Mouse (Mus musculus): Measurements from ENCODE around the gene Olfr1247. TPM values are rescaled to one million over a fixed set of nuclear protein-coding genes. Genes with fewer than 3 reads are reported as not detected.

The Olfr1247 gene
- polyA plus RNA-seq (2014; fragmentation: Illumina TruSeq; extraction: RNeasy Lipid Tissue Mini Kit (QIAGEN cat#74804); ENCODE audit: low read depth, low replicate concordance), result not detected

DNA sequence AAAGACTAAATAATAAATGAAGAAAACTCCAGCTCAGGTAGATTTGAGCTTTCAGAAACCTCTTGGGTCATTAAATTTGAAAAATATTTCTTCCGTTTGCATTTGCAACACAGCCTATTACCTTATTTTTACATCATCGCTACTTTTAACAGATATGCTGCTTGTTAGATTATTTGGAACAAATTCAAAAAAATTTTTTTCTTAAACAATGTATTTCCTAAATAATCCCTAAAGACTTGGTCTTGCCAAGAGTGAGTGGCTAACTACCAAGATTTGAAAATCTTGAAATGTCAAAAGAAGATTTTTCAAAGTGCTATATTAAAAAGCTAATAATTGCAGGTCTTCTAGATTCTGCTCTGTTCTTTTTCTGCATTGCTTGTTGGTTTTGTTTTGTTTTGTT, at the start of gene Olfr1247:
Gene Olfr1247, minus strand, starts transcription at position 101 of the 400 bp plus-strand sequence.

DNA sequence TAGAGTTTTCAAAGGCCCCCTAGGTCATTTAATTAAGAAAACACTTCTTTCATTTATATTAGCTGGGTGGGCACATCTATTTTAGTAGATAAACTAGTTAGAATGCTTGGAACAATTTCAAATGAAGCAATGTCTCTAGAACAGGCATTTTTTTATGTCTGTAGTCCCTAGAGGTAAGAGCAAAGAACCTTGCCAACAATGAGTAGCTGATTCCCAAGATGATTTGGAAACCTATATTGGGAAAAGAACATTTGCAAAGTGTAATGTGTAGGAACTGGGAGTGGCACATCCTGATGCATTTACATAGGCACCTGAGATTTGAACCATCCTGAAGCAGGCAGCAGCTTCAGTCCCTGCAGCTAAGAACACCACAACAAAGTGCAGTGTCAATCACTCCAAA, 47.4 kb upstream of the Olfr1247 start, which contains the start of gene Olfr1250:
Gene Olfr1250, minus strand, starts transcription at position 101 of the 400 bp plus-strand sequence.

DNA sequence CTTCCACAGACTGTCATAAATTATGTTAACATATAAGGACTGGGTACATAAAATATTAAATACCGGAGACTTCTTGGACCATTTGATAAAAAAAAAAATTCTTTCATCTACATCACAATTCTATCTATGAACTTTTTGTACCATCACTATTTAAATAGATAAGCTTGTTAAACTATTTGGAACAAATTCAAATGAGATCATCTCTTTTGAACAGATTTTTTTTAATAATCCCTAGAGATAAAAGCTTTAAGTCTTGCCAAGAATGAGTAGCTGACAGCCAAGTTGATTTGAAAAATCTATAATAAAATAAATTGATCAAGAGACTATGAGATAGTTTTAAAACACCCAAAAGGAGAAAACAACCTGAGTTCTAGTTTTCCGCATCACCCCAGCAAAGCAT, 21.0 kb upstream of the Olfr1247 start, which contains the start of gene Olfr1249:
Gene Olfr1249, minus strand, starts transcription at position 101 of the 400 bp plus-strand sequence.

DNA sequence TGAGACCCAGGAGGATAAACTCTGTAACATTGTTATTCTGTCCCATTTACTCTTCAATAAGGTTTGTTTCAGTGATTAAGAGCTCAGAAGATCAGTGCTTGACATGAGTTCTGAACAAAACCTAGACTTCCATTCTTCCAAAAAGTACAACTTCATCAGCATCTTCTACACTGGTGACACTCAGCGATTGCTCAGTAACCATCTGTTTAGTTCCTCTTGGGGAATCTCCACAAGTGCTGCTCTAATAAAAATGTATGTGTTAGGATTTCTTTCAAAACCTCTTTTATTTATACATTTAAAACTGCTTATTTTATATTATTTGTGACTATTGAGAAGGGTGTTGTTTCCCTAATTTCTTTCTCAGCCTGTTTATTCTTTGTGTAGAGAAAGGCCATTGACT, 4.2 kb upstream of the Olfr1247 start, which contains the start of gene Olfr1248:
Gene Olfr1248, minus strand, starts transcription at position 101 of the 400 bp plus-strand sequence.

DNA sequence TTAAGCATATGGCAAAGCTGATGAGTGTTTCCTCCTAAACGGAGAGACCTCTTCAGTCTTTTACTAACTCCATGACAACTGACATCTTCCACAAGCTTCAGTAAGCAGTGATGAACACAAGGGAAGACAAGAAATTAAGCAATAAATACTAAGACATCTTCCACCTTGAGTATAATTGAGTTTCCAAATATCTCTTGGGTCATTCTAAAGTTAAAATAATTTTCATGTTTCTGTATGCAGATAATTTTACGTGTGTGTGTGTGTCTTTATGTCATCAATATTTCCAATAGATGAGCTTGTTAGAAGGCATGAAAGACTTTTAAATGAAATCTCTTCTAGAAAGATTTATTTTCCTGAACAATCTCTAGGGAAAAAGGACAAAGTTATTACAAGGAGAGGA, 20.9 kb downstream of the Olfr1247 start, which contains the start of gene Olfr1246:
Gene Olfr1246, minus strand, starts transcription at position 101 of the 400 bp plus-strand sequence.

DNA sequence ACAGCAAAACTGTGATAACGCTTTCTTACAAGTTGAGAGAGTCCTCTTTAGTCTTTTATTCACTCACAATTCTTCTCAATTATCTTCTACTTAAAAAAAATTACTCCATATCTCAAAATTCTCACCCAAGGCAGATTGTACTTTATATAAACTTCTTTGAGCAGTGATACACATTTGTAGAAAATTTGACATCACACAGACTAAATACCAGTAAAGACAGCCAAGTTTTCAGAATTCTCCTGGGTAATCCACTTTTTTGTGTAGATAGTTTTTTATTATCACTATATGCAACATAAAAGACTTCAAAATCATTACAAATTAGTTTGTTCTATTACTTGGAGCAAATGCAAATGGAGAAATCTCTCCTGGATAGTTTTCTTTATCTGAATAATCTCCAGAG, 35.6 kb downstream of the Olfr1247 start, which contains the start of gene Olfr1245:
Gene Olfr1245, minus strand, starts transcription at position 101 of the 400 bp plus-strand sequence.

Other genes starting within 250 kb of the Olfr1247 start
- gene Olfr1234, start 249.3 kb downstream of the Olfr1247 start, polyA plus RNA-seq (2014; fragmentation: Illumina TruSeq; extraction: RNeasy Lipid Tissue Mini Kit (QIAGEN cat#74804); ENCODE audit: low read depth, low replicate concordance), result not detected
- not detected for gene Olfr1238, start 204.5 kb downstream of the Olfr1247 start, polyA plus RNA-seq (2014; fragmentation: Illumina TruSeq; extraction: RNeasy Lipid Tissue Mini Kit (QIAGEN cat#74804); ENCODE audit: low read depth, low replicate concordance)
- gene Olfr1239, start 193.7 kb downstream of the Olfr1247 start, polyA plus RNA-seq (2014; fragmentation: Illumina TruSeq; extraction: RNeasy Lipid Tissue Mini Kit (QIAGEN cat#74804); ENCODE audit: low read depth, low replicate concordance), result not detected
- gene Olfr1240, start 171.1 kb downstream of the Olfr1247 start, polyA plus RNA-seq (2014; fragmentation: Illumina TruSeq; extraction: RNeasy Lipid Tissue Mini Kit (QIAGEN cat#74804); ENCODE audit: low read depth, low replicate concordance), result not detected
- gene Olfr1241, start 127.0 kb downstream of the Olfr1247 start, polyA plus RNA-seq (2014; fragmentation: Illumina TruSeq; extraction: RNeasy Lipid Tissue Mini Kit (QIAGEN cat#74804); ENCODE audit: low read depth, low replicate concordance), result not detected
- gene Olfr1242, start 115.8 kb downstream of the Olfr1247 start, polyA plus RNA-seq (2014; fragmentation: Illumina TruSeq; extraction: RNeasy Lipid Tissue Mini Kit (QIAGEN cat#74804); ENCODE audit: low read depth, low replicate concordance), result not detected
- gene Olfr1243, start 82.6 kb downstream of the Olfr1247 start, polyA plus RNA-seq (2014; fragmentation: Illumina TruSeq; extraction: RNeasy Lipid Tissue Mini Kit (QIAGEN cat#74804); ENCODE audit: low read depth, low replicate concordance), result not detected
- gene Olfr1245, start 35.7 kb downstream of the Olfr1247 start, polyA plus RNA-seq (2014; fragmentation: Illumina TruSeq; extraction: RNeasy Lipid Tissue Mini Kit (QIAGEN cat#74804); ENCODE audit: low read depth, low replicate concordance), result not detected
- not detected for gene Olfr1246, start 21.0 kb downstream of the Olfr1247 start, polyA plus RNA-seq (2014; fragmentation: Illumina TruSeq; extraction: RNeasy Lipid Tissue Mini Kit (QIAGEN cat#74804); ENCODE audit: low read depth, low replicate concordance)
- not detected for gene Olfr1248, start 4.1 kb upstream of the Olfr1247 start, polyA plus RNA-seq (2014; fragmentation: Illumina TruSeq; extraction: RNeasy Lipid Tissue Mini Kit (QIAGEN cat#74804); ENCODE audit: low read depth, low replicate concordance)
- not detected for gene Olfr1249, start 20.9 kb upstream of the Olfr1247 start, polyA plus RNA-seq (2014; fragmentation: Illumina TruSeq; extraction: RNeasy Lipid Tissue Mini Kit (QIAGEN cat#74804); ENCODE audit: low read depth, low replicate concordance)
- gene Olfr1250, start 47.3 kb upstream of the Olfr1247 start, polyA plus RNA-seq (2014; fragmentation: Illumina TruSeq; extraction: RNeasy Lipid Tissue Mini Kit (QIAGEN cat#74804); ENCODE audit: low read depth, low replicate concordance), result not detected
- not detected for gene Olfr1251, start 57.8 kb upstream of the Olfr1247 start, polyA plus RNA-seq (2014; fragmentation: Illumina TruSeq; extraction: RNeasy Lipid Tissue Mini Kit (QIAGEN cat#74804); ENCODE audit: low read depth, low replicate concordance)
- not detected for gene Olfr1252, start 110.9 kb upstream of the Olfr1247 start, polyA plus RNA-seq (2014; fragmentation: Illumina TruSeq; extraction: RNeasy Lipid Tissue Mini Kit (QIAGEN cat#74804); ENCODE audit: low read depth, low replicate concordance)
- gene Olfr1253, start 143.0 kb upstream of the Olfr1247 start, polyA plus RNA-seq (2014; fragmentation: Illumina TruSeq; extraction: RNeasy Lipid Tissue Mini Kit (QIAGEN cat#74804); ENCODE audit: low read depth, low replicate concordance), result not detected
- gene Olfr1254, start 179.5 kb upstream of the Olfr1247 start, polyA plus RNA-seq (2014; fragmentation: Illumina TruSeq; extraction: RNeasy Lipid Tissue Mini Kit (QIAGEN cat#74804); ENCODE audit: low read depth, low replicate concordance), result not detected
- not detected for gene Olfr1255, start 197.9 kb upstream of the Olfr1247 start, polyA plus RNA-seq (2014; fragmentation: Illumina TruSeq; extraction: RNeasy Lipid Tissue Mini Kit (QIAGEN cat#74804); ENCODE audit: low read depth, low replicate concordance)
- not detected for gene Olfr1256, start 227.4 kb upstream of the Olfr1247 start, polyA plus RNA-seq (2014; fragmentation: Illumina TruSeq; extraction: RNeasy Lipid Tissue Mini Kit (QIAGEN cat#74804); ENCODE audit: low read depth, low replicate concordance)
- gene Olfr48, start 234.1 kb upstream of the Olfr1247 start, polyA plus RNA-seq (2014; fragmentation: Illumina TruSeq; extraction: RNeasy Lipid Tissue Mini Kit (QIAGEN cat#74804); ENCODE audit: low read depth, low replicate concordance), result not detected

All from kidney, adult 10 weeks (tissue).